Comparison of ENCODE assay signal across 8 mouse cellular contexts in the genomic region with DNA sequence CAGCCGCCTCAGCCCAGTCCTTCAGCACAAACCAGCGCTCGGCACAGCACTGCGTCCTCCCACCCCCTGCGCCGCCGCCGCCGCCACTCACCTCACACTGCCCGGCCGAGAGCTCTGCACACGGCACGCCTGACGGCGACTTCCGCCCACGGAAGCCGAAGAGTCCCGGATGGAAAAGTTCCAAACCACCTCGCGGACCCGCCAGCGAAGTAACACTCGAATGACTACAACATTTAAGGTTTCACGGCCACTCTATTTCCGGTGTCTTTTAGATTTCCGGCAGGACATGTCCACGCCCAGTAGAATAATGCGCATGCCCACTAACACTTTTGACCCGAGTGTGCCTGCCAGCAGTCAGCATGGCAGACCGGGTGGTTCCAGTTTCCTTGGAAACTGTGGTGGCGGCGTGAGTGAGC. TPM values are rescaled to one million over a fixed set of nuclear protein-coding genes. Genes with fewer than 3 reads are reported as not detected.
DNase-seq lines count a peak whose midpoint lies in the region; ATAC-seq lines count a peak whose summit lies in the region.

Gene Zfp715, minus strand, starts transcription at position 282 of the 416 bp plus-strand sequence.

- H3K4me1 ChIP-seq in hindbrain, embryonic 14.5 days (replicated peaks; ENCODE audit: control insufficient read depth, insufficient read depth, low read length) = peaks cover 16% of the 10 kb centered on the region

- peak; percentile 99 for DNase-seq in R1 (ENCODE audit: low read depth, low spot score)
- DNase-seq in cerebellum, postnatal 25 days = peak; percentile 87 to 88
- DNase-seq in frontal cortex, postnatal 25 days (ENCODE audit: low spot score in 2 of 2) = peak; percentile 76 to 85
- DNase-seq in hindbrain, embryonic 14.5 days (ENCODE audit: low spot score) = peak; percentile 94
- peak; percentile 91 to 92 for DNase-seq in layer of hippocampus, postnatal 36 days
- peak; percentile 97 for DNase-seq in lung, postnatal 36 days
- peak; percentile 98 for DNase-seq in retina, postnatal 1 day
- DNase-seq in urinary bladder, adult 18-20 months (ENCODE audit: low spot score in 2 of 2) = peak; percentile 80 to 82

- peak; percentile 97 for ATAC-seq in hindbrain, embryonic 14.5 days (ENCODE audit: low FRiP score)

- H3K36me3 ChIP-seq in hindbrain, embryonic 14.5 days (replicated peaks; ENCODE audit: control insufficient read depth, insufficient read depth) = peaks cover 25% of the 10 kb centered on the region

- H3K4me2 ChIP-seq in hindbrain, embryonic 14.5 days (replicated peaks) = peak within 1 kb of the TSS; percentile 84

- H3K27me3 ChIP-seq in hindbrain, embryonic 14.5 days (ENCODE audit: control insufficient read depth, insufficient read depth, low read length) = no peaks in the 10 kb centered on the region

- under 1% methylated on average over 33 of the region's 33 CpGs for WGBS in hindbrain, embryonic 14.5 days

- H3K9ac ChIP-seq in hindbrain, embryonic 14.5 days = peak within 1 kb of the TSS; percentile 76

- H3K4me3 ChIP-seq in hindbrain, embryonic 14.5 days (replicated peaks; ENCODE audit: low read length) = peak within 1 kb of the TSS; percentile 79

- H3K27ac ChIP-seq in hindbrain, embryonic 14.5 days = peak within 1 kb of the TSS; percentile 84

- H3K9me3 ChIP-seq in hindbrain, embryonic 14.5 days (ENCODE audit: control insufficient read depth, low read length) = no peaks in the 10 kb centered on the region

RNA-seq across cellular contexts. Expression of gene Zfp715, which starts in this region (rescaled TPM):
- polyA plus RNA-seq in hindbrain, embryonic 14.5 days (2014; fragmentation: Nextera tagmentation; extraction: Ambion mirVana) = 21.6 and 27.6 TPM in 2 replicates
- total RNA-seq in layer of hippocampus, postnatal 36 days (2021) = 10 to 100 TPM; 25.3 to 26.2 TPM

Comparison
In these comparisons a context has a peak if more than half of its experiments do, and no peak if none do; other contexts are left out.
1. Peak in every context shown above with its lines: DNase-seq, ATAC-seq, H3K4me3 ChIP-seq and H3K27ac ChIP-seq.